Comparison of ENCODE assay signal across 7 mouse cellular contexts in genomic region chr6:72959175-72959574, GRCm38 (mm10). TPM values are rescaled to one million over a fixed set of nuclear protein-coding genes. Genes with fewer than 3 reads are reported as not detected.
DNase-seq lines count a peak whose midpoint lies in the region; ATAC-seq and TF ChIP-seq lines count a peak whose summit lies in the region.

No protein-coding gene starts in this region.

- peak overlapping the region; percentile 99 for H3K9ac ChIP-seq in forebrain, embryonic 11.5 days (ENCODE audit: low read length)

- no peak for TF ChIP-seq CTCF in olfactory bulb, adult 2 months (IDR thresholded peaks at IDR 0.05; ENCODE audit: insufficient read depth, low read depth, low read length)

- peak overlapping the region; percentile 81 for H3K4me2 ChIP-seq in forebrain, embryonic 11.5 days (ENCODE audit: low read depth, low read length, severe bottlenecking)

- no peak for ATAC-seq in megakaryocyte, adult 5-6 weeks (ENCODE audit: poor library complexity, severe bottlenecking)
- no peak for ATAC-seq in forebrain, embryonic 11.5 days (replicated peaks; ENCODE audit: low FRiP score)

- 41% methylated on average over 4 of the region's 4 CpGs for WGBS in forebrain, embryonic 11.5 days
- 44% methylated on average over 4 of the region's 4 CpGs for WGBS in limb, embryonic 10.5 days
- WGBS in olfactory bulb, adult 2 months = 31% methylated on average over 4 of the region's 4 CpGs

- peaks cover 6% of the 10 kb centered on the region for H3K27me3 ChIP-seq in megakaryocyte, embryonic 14.5 days (replicated peaks)
- H3K27me3 ChIP-seq in forebrain, embryonic 11.5 days (ENCODE audit: control insufficient read depth, insufficient read depth, low read length) = no peaks in the 10 kb centered on the region
- no peaks in the 10 kb centered on the region for H3K27me3 ChIP-seq in limb, embryonic 10.5 days (ENCODE audit: low read depth, poor library complexity, severe bottlenecking)

- no peak for TF ChIP-seq POLR2A in olfactory bulb, adult 2 months (IDR thresholded peaks at IDR 0.05; ENCODE audit: insufficient read depth, low read depth, low read length)

- no peak overlapping the region for H3K27ac ChIP-seq in forebrain, embryonic 11.5 days (ENCODE audit: low read depth, low read length)
- H3K27ac ChIP-seq in limb, embryonic 10.5 days = peak overlapping the region; percentile 98
- peak overlapping the region; percentile 77; the same call in 1 of the 2 replicates for H3K27ac ChIP-seq in olfactory bulb, adult 2 months (ENCODE audit: insufficient read depth, low read depth, low read length)

- no peaks in the 10 kb centered on the region for H3K9me3 ChIP-seq in megakaryocyte, embryonic 14.5 days
- no peaks in the 10 kb centered on the region for H3K9me3 ChIP-seq in forebrain, embryonic 11.5 days (ENCODE audit: control insufficient read depth, low read length)
- no peaks in the 10 kb centered on the region for H3K9me3 ChIP-seq in limb, embryonic 10.5 days (replicated peaks)

- H3K4me1 ChIP-seq in megakaryocyte, embryonic 14.5 days = peaks cover 41% of the 10 kb centered on the region
- H3K4me1 ChIP-seq in forebrain, embryonic 11.5 days (replicated peaks; ENCODE audit: control insufficient read depth, insufficient read depth, low read length) = peaks cover 7% of the 10 kb centered on the region; the same call in 1 of the 2 replicates
- peaks cover 59% of the 10 kb centered on the region for H3K4me1 ChIP-seq in limb, embryonic 10.5 days
- peaks cover 6% of the 10 kb centered on the region for H3K4me1 ChIP-seq in olfactory bulb, adult 2 months (ENCODE audit: control insufficient read depth, insufficient read depth, low read length)

- peak overlapping the region; percentile 96 for H3K4me3 ChIP-seq in megakaryocyte, embryonic 14.5 days (replicated peaks)
- peak overlapping the region; percentile 87; the same call in 1 of the 2 replicates for H3K4me3 ChIP-seq in forebrain, embryonic 11.5 days (ENCODE audit: low read depth, low read length)
- peak overlapping the region; percentile 81 for H3K4me3 ChIP-seq in limb, embryonic 10.5 days
- no peak overlapping the region for H3K4me3 ChIP-seq in olfactory bulb, adult 2 months (ENCODE audit: insufficient read depth, low read depth, low read length)

- no peak for DNase-seq in forebrain, embryonic 11.5 days (ENCODE audit: low spot score)
- no peak for DNase-seq in limb, embryonic 10.5 days (ENCODE audit: low spot score)
- DNase-seq in cerebellum, postnatal 36 days = no peak
- no peak for DNase-seq in cerebellum, adult 11 months

- no peaks in the 10 kb centered on the region for H3K36me3 ChIP-seq in megakaryocyte, embryonic 14.5 days (replicated peaks; ENCODE audit: low read length)
- no peaks in the 10 kb centered on the region for H3K36me3 ChIP-seq in forebrain, embryonic 11.5 days (ENCODE audit: control insufficient read depth, insufficient read depth, low read length)
- 0 out of 2 replicates have a peak, but pooled peaks cover 7% of the 10 kb centered on the region for H3K36me3 ChIP-seq in limb, embryonic 10.5 days

RNA-seq across cellular contexts. Expression of gene Tmsb10, which starts 0.6 kb away (rescaled TPM):
- 60.6 and 494 TPM in 2 replicates for polyA plus RNA-seq in megakaryocyte, embryonic 14.5 days (2012; ENCODE audit: insufficient read depth, low replicate concordance)
- total RNA-seq in megakaryocyte, adult 5-6 weeks (2015) = 3,978 and 3,999 TPM in 2 replicates
- total RNA-seq in megakaryocyte, adult 5-6 weeks (2017) = 2,780 and 3,394 TPM in 2 replicates
- polyA plus RNA-seq in forebrain, embryonic 11.5 days (2014; fragmentation: Nextera tagmentation; extraction: Ambion mirVana) = 2,631 and 2,769 TPM in 2 replicates
- polyA plus RNA-seq in limb, embryonic 10.5 days (2016; fragmentation: Nextera tagmentation; extraction: Ambion mirVana) = 2,907 and 3,028 TPM in 2 replicates
- 1,837 TPM in 1 of 2 replicates, not detected in the other for polyA plus RNA-seq in olfactory bulb, adult 2 months (2012; ENCODE audit: insufficient read depth, insufficient read length, low replicate concordance, missing spikeins)

RNA-seq across cellular contexts. Expression of gene Kcmf1, which starts 59.4 kb away (rescaled TPM):
- polyA plus RNA-seq in megakaryocyte, embryonic 14.5 days (2012; ENCODE audit: insufficient read depth, low replicate concordance) = 10.2 and 91.5 TPM in 2 replicates
- total RNA-seq in megakaryocyte, adult 5-6 weeks (2015) = 81.0 and 110 TPM in 2 replicates
- total RNA-seq in megakaryocyte, adult 5-6 weeks (2017) = 100 and 110 TPM in 2 replicates
- 44.5 and 45.1 TPM in 2 replicates for polyA plus RNA-seq in forebrain, embryonic 11.5 days (2014; fragmentation: Nextera tagmentation; extraction: Ambion mirVana)
- 41.6 and 48.5 TPM in 2 replicates for polyA plus RNA-seq in limb, embryonic 10.5 days (2016; fragmentation: Nextera tagmentation; extraction: Ambion mirVana)
- not detected in 2 replicates for polyA plus RNA-seq in olfactory bulb, adult 2 months (2012; ENCODE audit: insufficient read depth, insufficient read length, low replicate concordance, missing spikeins)
